Mouse (Mus musculus) yolk sac, embryonic 10.5 days (tissue): ENCODE data around the gene Pde4d.

Experiments used
- DNase-seq: peaks from one replicate; pipeline ENCODE4 v3.0.0-alpha.2; 2017; ENCODE audit warnings: low spot score

Gene Pde4d

GRCm38 (mm10) chr13:109661345-109661744 is 1211.6 kb downstream of the Pde4d start:
- DNase-seq = no peak

- no peak for DNase-seq
These were observed 1212.4 kb downstream of the Pde4d start for GRCm38 (mm10) chr13:109662099-109662498.

GRCm38 (mm10) chr13:109662731-109663130 is 1213.0 kb downstream of the Pde4d start:
- no peak for DNase-seq

GRCm38 (mm10) chr13:109664956-109665802 is 1215.4 kb downstream of the Pde4d start:
- no peak for DNase-seq

GRCm38 (mm10) chr13:109665803-109666403 is 1216.2 kb downstream of the Pde4d start:
- DNase-seq = no peak

- DNase-seq = no peak
These were observed 1220.2 kb downstream of the Pde4d start for GRCm38 (mm10) chr13:109669965-109670364.

- no peak for DNase-seq
These were observed 1222.0 kb downstream of the Pde4d start for GRCm38 (mm10) chr13:109671589-109672347.

- no peak for DNase-seq
These were observed 1227.3 kb downstream of the Pde4d start for GRCm38 (mm10) chr13:109677047-109677446.

GRCm38 (mm10) chr13:109677617-109678016 is 1227.9 kb downstream of the Pde4d start:
- no peak for DNase-seq

- no peak for DNase-seq
These were observed 1229.2 kb downstream of the Pde4d start for GRCm38 (mm10) chr13:109678991-109679390.

- DNase-seq = no peak
These were observed 1230.5 kb downstream of the Pde4d start for GRCm38 (mm10) chr13:109680229-109680628.

GRCm38 (mm10) chr13:109681699-109682293 is 1232.0 kb downstream of the Pde4d start:
- no peak for DNase-seq

- no peak for DNase-seq
These were observed 1233.3 kb downstream of the Pde4d start for GRCm38 (mm10) chr13:109683001-109683400.

- no peak for DNase-seq
These were observed 1235.2 kb downstream of the Pde4d start for GRCm38 (mm10) chr13:109684985-109685295.

- DNase-seq = peak; percentile 59
These were observed 1235.8 kb downstream of the Pde4d start for GRCm38 (mm10) chr13:109685296-109686115.

- no peak for DNase-seq
These were observed 1236.5 kb downstream of the Pde4d start for GRCm38 (mm10) chr13:109686116-109686876.

- DNase-seq = no peak
These were observed 1237.2 kb downstream of the Pde4d start for GRCm38 (mm10) chr13:109686906-109687305.

GRCm38 (mm10) chr13:109688195-109688594 is 1238.4 kb downstream of the Pde4d start:
- DNase-seq = no peak

GRCm38 (mm10) chr13:109689176-109689575 is 1239.4 kb downstream of the Pde4d start:
- DNase-seq = no peak

GRCm38 (mm10) chr13:109690558-109690957 is 1240.8 kb downstream of the Pde4d start:
- DNase-seq = no peak

GRCm38 (mm10) chr13:109692851-109693250 is 1243.1 kb downstream of the Pde4d start:
- DNase-seq = no peak
